Mouse (Mus musculus) Muller cell, postnatal 12 days (primary cell): ENCODE data around the gene Trim65.
A peak's percentile ranks its signal among the peaks of the same experiment; 100 is the strongest.

Experiments
- DNase-seq: peaks from one replicate; pipeline ENCODE4 v3.0.0-alpha.2; 2015; ENCODE audit errors: inconsistent ontology term

Trim65 gene

DNA sequence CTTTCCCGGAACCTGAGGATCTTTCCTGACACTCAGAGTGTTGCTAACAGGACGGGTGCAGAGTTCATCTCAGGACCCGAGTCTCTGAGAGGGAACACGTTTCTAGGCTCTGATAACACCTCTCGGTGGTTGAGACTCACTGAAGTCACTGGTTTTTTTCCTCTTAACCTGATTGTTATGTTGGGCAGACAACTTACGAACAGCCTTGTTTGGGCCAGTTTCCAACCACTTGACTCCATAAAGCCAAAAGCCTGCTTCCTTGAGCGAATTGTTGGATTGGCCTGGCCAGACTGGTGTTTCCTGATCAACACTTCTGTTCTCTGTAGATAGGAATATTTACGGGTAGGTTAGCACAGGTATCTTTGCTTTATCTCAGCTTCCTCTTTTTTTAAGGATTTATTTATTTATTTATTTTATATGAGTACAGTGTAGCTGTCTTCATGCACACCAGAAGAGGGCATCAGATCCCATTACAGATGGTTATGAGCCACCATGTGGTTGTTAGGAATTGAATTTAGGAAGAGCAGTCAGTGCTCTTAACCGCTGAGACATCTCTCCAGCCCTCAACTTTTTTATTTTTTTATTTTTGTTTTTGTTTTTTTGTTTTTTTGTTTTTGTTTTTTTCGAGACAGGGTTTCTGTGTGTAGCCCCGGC, 42.1 kb downstream of the Trim65 start:
- no peak for DNase-seq

DNA sequence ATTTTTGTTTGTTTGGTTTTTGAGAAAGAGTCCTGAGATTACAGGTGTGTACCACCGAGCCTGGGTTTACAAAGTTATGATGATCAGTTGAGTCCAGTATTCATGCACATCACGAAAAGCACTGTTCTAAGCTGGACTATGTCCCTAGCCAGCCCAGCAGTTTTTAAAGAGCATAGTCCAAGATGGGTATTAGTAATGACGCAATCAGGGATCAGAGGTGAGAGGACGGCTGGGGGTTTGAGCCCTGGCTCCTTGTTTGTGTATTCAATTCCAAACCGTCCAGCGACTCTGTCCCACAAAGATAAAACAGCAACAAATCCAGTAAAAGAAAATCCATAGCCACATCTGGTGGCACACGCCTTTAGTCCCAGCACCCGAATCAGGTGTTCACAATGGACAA, 42.7 kb downstream of the Trim65 start:
- no peak for DNase-seq

DNA sequence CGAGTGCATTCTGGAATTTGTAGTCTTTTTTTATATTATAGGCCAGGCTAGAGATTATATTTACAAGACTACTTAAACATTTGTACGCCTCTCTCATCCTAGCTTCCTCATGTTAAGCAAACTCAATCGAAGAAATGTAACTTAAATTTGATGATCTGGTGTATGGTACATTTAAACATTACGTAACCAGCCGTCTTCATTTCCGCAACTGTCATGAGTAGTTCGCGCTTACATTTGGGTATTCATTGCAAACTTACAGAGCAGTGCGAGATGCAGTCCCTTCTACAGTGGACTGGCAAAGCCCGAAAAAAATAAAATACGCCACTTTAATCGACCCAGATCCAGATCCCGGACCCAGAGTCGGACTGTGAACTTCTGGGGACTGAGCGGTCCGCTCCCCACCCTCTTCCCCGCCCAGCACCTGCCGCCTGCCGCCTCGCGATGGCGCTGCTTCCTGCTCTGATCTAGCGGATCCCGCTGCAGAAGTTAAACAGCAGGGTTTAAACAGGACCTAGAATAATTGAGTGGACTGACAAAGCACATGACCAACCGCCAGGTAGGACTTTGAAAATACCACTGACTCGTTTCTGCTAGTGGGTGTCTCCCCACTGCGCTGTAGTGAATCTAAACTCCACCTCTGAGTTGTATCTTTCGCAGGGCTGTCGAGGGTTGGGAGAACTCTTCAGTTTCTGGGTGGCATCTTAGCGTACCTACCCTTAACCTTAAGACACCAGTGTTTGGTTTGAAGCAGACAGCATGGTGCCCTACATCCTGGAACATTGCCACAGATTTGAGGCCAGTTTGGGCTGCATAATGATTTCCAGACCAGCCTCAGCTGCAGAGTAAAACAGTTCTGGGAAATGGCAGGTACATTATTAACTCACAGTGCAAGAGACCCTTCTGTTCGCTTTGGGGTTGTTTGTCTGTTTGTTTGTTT, 43.5 kb downstream of the Trim65 start:
- peak; percentile 87 for DNase-seq

DNA sequence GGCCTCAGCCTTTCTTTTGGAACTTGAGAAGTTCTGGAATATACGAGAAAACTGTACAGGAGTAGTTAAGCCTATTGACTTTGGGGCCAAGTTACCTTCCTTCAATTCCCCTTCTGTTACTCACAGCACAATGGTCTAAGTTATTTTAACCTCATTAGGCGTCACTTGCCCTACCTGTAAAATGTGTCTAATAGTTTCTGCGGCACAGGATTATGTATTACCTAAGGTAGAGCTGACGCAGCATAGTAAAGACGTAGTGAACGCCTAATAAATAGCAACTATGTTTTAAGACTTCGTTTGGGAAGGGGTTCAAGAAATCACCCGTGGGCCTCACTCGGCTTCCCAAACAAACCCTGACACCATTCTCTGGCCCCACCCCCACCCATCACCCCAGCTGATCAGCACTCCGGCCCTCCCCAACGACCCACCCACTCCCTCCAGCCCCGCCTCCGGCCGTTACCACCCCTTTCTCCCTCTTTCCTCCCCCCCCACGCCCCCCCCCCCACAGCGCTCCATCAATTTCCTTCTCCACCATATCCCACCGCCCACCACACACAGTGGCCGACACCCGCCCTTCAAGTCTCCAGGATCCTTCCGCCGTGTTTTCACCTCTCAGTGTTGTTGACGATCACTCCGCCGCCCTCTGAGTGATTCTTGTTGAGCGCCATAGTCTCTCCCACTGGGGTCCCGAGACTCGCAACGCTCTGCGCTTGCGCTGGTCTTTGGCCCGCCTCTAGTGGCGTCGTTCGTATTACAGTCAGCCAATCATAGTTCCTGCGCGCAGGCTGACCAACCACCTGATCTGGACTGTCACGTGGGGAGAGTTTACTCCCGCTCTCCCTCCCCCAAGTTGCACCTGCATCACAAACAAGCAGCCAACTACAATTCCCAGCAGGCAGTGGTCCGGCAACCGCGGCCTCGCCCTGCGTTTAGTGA, 44.4 kb downstream of the Trim65 start, which contains the start of gene Wbp2:
Gene Wbp2, minus strand, starts transcription at position 738 of the 936 bp plus-strand sequence.
- DNase-seq = peak; percentile 98

DNA sequence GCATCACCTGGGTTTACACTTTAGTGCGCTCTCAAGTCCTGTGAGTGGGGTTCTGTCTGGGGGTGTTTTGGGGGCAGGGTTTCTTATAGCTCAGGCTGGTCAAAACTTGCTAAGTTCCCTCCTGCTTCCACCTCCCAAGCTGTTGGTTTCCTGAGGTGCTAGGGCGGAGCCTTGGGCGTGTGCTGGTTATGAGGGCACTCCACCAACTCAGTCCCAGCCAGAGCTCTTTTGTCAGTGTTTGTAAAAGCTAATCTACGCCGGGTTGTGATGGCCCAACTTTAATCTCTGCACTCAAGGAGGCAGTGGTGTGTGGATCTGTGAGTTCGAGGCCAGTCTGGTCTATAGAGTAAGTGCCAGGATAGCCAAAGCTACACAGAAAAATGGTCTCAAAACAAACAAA, 46.8 kb downstream of the Trim65 start:
- DNase-seq = no peak

DNA sequence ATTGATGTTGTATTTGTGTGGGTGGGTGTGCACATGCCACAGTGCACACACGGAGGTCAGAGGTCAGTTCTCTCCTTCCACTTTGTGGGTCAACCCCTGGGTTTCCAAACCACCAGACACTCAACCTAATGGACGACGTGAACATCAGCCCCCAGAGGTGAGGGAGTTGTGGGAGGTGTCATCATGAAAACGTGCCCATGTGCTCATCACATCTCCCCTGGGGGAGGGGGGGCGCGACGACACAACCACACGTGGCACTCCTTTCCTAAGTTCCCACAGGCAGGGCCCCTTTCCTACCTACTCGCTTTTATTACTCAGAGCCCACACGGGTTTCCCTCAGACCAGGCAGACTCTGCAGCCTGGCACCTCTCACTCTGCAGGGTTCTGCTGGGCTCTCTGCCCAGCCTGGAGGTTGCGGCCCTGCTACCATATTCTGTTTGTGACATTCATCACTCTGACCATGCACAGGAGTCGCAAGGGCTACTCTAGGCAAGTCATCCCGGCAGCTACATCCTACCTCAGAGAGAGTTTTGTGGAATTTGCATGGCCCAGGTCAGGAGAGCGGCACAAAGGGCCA, 47.7 kb downstream of the Trim65 start:
- no peak for DNase-seq

DNA sequence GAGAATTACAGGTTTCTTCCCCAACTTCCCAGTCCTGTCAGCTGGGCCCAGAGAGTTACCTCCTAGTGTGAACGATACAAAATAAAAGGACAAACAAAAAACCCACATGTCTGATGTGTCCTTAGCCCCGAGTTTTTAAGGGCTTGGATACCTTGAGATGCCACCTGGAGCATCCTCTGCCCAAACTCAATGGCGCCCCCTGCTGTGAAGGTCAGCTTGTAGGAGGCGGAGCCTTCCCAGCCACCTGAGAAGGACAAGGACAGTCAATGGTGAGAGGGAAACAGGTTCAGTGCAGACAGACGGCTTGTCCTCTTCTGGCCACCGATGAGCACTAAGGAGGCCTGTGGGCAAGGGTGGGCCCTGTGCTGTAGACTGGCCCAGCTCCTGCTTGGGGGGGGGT, 49.8 kb downstream of the Trim65 start:
- no peak for DNase-seq

DNA sequence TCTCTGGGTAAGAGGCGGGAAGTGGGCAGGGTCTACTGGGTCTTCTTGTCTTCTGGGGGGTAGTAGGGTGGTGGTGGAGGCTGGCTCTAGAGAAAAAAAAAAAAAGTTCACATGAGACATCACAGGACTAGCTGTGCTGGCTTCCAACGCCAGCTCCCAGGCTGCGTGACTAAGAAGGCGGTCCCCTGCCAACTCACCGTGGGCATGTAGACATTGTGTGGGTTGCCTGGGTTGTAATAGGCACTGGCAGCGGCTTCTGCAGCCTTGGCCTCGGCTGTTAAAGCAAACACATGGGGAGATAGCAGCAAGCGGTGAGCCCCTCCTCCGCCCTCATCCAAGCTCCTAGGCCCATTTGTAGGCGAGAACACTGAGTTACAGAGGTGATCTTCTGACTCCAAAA, 51.4 kb downstream of the Trim65 start:
- DNase-seq = peak; percentile 50

DNA sequence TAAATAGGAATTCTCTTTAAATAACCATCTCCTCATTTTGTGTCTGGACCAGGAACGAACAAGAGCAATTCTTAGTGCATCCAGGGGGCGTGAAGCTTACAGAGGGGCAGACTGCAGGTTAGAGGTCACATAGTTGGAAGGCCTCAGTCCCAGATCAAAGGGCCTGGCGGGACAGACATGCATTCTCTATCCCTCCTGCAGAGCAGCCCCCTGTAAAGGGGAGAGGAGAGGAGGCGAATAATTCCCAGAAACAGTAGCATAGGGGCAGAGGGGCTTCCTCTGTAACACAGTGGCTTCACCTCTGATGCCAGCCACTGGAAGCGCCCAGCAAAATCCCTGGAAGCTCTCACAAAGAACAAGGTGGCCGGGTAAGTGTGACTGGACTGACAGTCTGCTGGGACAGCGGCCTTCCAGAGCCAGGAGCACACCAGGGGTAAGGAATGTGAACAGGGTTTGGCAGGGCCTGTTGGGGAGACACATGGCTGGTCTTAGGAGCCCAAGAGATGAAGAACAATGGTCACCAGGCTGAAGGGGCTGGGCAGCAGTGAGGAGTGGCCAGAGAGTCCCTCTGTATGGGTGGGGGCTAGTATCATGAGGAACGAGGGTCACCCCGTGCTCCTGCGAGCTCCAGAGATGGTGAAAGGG, 52.1 kb downstream of the Trim65 start:
- peak; percentile 68 for DNase-seq

DNA sequence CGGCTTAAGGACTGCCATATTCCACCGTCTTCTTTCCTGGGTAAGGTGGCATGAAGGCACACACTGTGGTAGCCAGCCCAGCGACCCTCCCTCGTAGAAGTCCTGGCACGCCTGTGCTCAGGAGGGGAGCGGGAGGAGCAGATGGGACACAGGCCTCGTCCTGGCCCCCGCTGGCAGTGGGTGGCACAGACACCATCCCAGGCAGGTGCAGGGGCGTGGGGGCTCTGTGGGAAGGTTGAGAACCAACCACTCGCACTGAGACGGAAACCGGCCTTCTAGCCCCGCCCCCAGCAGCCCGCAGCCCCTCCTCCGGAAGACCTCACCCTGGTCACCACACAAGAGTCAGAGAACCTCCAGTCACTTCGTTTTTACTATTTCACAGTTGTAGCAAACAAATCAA, 52.7 kb downstream of the Trim65 start:
- peak; percentile 50 for DNase-seq

DNA sequence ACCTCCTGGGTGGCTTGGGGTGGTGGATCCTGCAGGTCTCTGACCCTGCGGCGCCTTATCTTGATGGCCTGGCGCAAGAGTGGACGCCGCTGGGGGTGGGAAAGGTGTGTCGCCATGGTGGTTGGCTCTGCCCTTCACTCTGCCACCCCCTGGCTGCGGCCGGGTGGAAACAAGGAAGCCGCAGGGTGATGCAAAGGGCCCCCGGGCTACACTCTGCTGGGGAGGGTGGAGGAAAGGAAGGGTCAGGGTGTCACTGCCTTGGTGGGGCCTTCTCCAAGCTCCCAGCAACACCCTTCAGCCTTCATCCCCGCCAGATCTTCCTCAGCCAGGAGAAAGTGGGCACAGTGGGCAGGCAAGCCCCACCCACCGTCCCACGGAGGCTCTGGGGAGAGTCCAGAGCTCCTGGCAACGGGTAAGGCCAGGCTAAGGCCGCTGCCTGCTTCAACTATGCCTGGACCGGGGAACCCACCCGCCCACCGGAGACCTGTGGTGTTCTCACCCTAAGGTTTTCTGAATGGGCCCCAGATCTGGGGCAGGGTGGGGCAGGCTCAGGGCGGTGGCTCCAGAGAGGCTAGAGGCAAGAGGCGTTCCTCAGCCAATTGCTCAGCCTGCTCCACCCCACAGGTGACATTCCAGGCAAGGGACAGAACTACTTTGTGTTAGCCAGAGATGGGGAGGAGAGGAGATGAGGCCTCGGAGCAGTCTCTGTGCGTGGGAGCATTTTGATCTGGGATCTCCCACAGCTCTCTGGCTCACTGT, 53.3 kb downstream of the Trim65 start, which contains the start of gene Unc13d:
Gene Unc13d, minus strand, starts transcription at position 516 of the 759 bp plus-strand sequence.
- DNase-seq = no peak

DNA sequence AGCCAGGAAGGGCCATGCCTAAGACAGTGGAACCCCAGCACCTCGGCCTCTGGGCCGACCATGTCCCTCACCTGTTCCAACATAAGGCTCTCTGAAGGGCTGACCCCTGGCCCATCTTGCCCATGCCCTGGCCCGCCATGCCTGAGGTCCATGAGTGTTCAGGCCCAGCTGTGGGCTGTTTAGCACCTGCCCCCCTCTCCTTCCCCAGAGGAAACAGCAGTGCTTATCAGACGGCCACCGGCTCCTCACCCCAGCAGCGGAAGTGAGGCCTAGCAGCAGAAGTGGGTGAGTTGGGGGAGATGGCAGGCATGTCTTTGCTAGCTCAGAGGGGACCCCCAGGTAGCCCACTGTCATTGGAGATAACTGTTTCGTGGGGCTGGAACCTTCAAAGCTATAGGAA, 54.1 kb downstream of the Trim65 start:
- DNase-seq = no peak

DNA sequence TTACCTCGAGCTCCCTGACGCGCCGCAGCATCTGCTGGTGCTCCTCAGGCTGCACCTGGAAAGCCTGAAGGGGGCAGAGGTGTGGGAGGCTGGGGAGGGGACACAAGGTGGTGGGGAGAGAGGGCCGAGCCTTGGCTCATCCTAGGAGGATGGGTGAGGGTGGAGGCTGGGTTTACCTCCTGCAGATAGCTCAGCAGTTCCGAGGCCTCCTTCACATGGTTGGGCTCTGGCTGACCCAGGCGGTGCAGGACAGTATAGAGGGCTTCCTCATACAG, 54.7 kb downstream of the Trim65 start:
- no peak for DNase-seq

DNA sequence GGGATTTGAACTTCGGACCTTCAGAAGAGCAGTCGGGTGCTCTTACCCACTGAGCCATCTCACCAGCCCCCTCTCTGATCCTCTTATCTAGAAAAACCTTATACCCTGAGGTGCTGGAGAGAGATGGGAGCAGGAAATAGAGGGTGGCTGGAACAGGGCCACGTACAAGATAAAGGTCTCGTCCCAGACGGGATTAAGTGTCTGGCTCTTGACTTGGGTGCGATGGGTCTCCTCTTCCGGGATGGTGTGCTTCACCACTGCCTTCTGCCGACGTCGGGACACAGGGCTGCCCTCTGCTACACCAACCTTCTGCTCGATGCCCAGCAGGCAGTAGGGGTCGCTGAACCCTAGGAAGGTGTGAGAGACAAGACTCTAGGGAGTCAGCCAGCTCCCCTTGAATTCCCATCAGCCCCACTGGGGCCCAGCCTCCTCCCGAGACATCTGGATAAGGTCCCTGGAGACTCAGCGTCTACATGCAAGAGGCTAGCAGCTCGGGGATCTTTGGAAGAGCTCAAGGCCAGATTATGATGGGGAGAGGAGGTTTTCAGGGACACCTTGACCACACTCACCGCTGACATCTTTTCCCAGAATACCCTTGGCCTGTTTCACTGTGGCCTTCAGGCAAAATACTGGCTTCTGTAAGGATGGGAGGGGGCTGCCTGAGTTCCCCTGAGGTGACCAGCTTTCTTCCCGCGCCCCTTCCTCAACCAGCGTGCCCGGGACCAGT, 55.2 kb downstream of the Trim65 start:
- no peak for DNase-seq

DNA sequence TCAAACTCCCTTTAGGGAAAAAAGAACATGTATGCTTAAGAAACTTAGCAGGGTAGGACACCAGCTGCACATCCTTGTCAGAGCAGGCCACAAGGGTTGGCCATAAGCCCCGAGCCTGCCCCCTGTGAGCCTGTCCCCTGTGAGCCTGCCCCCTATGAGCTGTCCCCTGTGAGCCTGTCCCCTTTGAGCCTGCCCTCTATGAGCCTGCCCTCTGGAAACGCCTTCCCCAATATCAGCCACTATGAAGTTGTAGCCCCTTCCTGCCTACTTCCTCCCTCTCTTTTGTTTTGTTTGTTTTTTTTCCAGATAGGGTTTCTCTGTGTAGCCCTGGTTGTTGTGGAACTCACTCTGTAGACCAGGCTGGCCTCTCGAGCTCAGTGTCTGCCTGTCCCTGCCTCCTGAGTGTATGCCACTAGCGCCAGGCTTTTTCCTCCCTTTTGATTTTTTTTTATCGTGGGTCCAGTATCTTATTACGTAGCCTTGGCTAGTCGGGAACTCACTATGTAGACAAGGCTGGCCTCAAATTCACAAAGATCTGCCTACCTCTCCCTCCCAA, 56.4 kb downstream of the Trim65 start:
- no peak for DNase-seq

DNA sequence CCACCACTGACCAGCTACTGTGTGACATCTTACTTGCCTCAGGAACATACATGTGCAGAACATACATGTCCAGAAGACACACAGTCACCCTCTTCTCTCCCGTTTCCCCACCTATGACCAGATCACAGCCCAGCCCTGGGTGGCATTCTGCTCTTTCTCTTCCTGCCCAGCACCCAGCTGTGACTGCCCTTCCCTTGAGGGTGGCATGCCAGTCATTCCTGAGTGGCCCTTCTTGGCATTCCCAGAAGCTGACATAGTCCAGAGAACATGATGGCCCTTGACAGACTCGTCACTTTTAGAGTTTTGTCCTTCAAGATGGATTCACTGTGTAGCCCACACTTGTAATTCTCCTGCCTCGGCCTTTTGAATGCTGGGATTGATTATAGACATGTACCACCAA, 58.3 kb downstream of the Trim65 start:
- no peak for DNase-seq
